Mouse (Mus musculus) lung, postnatal 0 days (tissue): ENCODE data around the gene Vmn1r121. TPM values are rescaled to one million over a fixed set of nuclear protein-coding genes. Genes with fewer than 3 reads are reported as not detected.
"Not testable (repeated sequence)": the region's sequence is repeated elsewhere in the genome, so short reads cannot be mapped to it uniquely, and the experiment has no call there.

Experiments
- ATAC-seq: fragments of 200-750 bp; cut with Nextera tagmentation; 2 replicates; pipeline ENCODE4 v1.8.0; 2017; ENCODE audit warnings: moderate library complexity
- DNase-seq: peaks from one replicate; pipeline ENCODE4 v3.0.0-alpha.2; 2016; ENCODE audit warnings: low spot score
- H3K27ac ChIP-seq: fragments of 300-500 bp; sonication (generic); 2 replicates; pipeline ENCODE4 v1.5.1; 2014; ENCODE audit warnings: antibody characterized with exemption, mild to moderate bottlenecking, low read length, mixed read lengths
- H3K27me3 ChIP-seq: fragments of 300-500 bp; sonication (generic); replicated peaks from 2 replicates; pipeline ENCODE4 v1.6.1; 2014; ENCODE audit warnings: low read length, mixed read lengths; ENCODE audit not compliant: insufficient read depth
- H3K36me3 ChIP-seq: fragments of 300-500 bp; sonication (generic); 2 replicates; pipeline ENCODE4 v1.6.1; 2014; ENCODE audit warnings: low read length, mixed read lengths; ENCODE audit not compliant: insufficient read depth
- H3K4me1 ChIP-seq: fragments of 300-500 bp; sonication (generic); 2 replicates; pipeline ENCODE4 v1.6.1; 2014; ENCODE audit warnings: antibody characterized with exemption, low read depth, low read length, mixed read lengths; ENCODE audit not compliant: insufficient read depth
- H3K4me2 ChIP-seq: fragments of 300-500 bp; sonication (generic); replicated peaks from 2 replicates; pipeline ENCODE4 v1.6.1; 2014; ENCODE audit warnings: low read depth, mild to moderate bottlenecking, low read length, moderate library complexity, mixed read lengths
- H3K4me3 ChIP-seq: fragments of 300-500 bp; sonication (generic); 2 replicates; pipeline ENCODE4 v1.5.1; 2014; ENCODE audit warnings: low read depth, low read length
- H3K9ac ChIP-seq: fragments of 300-500 bp; sonication (generic); replicated peaks from 2 replicates; pipeline ENCODE4 v1.6.1; 2014; ENCODE audit warnings: low read depth, mild to moderate bottlenecking
- H3K9me3 ChIP-seq: fragments of 300-500 bp; sonication (generic); 2 replicates; pipeline ENCODE4 v1.6.1; 2016; ENCODE audit warnings: low read length, mixed read lengths
- WGBS: fragments of 180-500 bp; shearing (Covaris S2); extraction: QIAGEN DNeasy Blood & Tissue Kit; methylation state at CpG from one replicate; pipeline ENCODE4 v1.1.7; 2014; 5-methylcytosine and 5-hydroxymethylcytosine counted together
- polyA plus RNA-seq: library from polyadenylated mRNA; unstranded; fragments of >200 nt; fragmentation: Nextera tagmentation; extraction: Ambion mirVana; gene quantifications from 2 replicates; pipeline ENCODE4 v1.2.1, GENCODE M21; 2015

Vmn1r121 gene
- polyA plus RNA-seq: not detected in 2 replicates

GRCm38 (mm10) chr7:21098413-21098812, at the start of gene Vmn1r121:
TSS of gene Vmn1r121 (minus strand) at chr7:21098513.
- H3K27me3 ChIP-seq, H3K4me3 ChIP-seq, DNase-seq, H3K4me1 ChIP-seq, H3K36me3 ChIP-seq, H3K27ac ChIP-seq, H3K4me2 ChIP-seq, H3K9ac ChIP-seq, ATAC-seq, H3K9me3 ChIP-seq: not testable (repeated sequence)
- WGBS: 68% methylated on average over 4 of the region's 5 CpGs

GRCm38 (mm10) chr7:21134028-21134427, 35.7 kb upstream of the Vmn1r121 start, which contains the start of gene Vmn1r122:
TSS of gene Vmn1r122 (minus strand) at chr7:21134128.
- not testable (repeated sequence) for DNase-seq, ATAC-seq, H3K9ac ChIP-seq, H3K4me3 ChIP-seq, H3K27ac ChIP-seq, H3K36me3 ChIP-seq, H3K9me3 ChIP-seq, H3K4me2 ChIP-seq, H3K4me1 ChIP-seq, H3K27me3 ChIP-seq
- 59% methylated on average over 2 of the region's 3 CpGs for WGBS

GRCm38 (mm10) chr7:21053684-21054083, 44.6 kb downstream of the Vmn1r121 start, which contains the start of gene Vmn1r120:
TSS of gene Vmn1r120 (minus strand) at chr7:21053784.
- WGBS: 67% methylated on average over 1 of the region's 1 CpGs
- not testable (repeated sequence) for H3K36me3 ChIP-seq, H3K9ac ChIP-seq, H3K9me3 ChIP-seq, H3K27me3 ChIP-seq, H3K4me1 ChIP-seq, DNase-seq, H3K4me2 ChIP-seq, H3K4me3 ChIP-seq, ATAC-seq, H3K27ac ChIP-seq

Other genes with a start within 250 kb of the Vmn1r121 start
- gene Vmn1r116, start 226.3 kb downstream of the Vmn1r121 start, polyA plus RNA-seq: not detected in 2 replicates
- gene Vmn1r117, start 214.4 kb downstream of the Vmn1r121 start, polyA plus RNA-seq: not detected in 2 replicates
- gene Vmn1r118, start 186.2 kb downstream of the Vmn1r121 start, polyA plus RNA-seq: not detected in 2 replicates
- gene Vmn1r119, start 86.1 kb downstream of the Vmn1r121 start, polyA plus RNA-seq: not detected in 2 replicates
- not detected in 2 replicates for gene Vmn1r120, start 44.7 kb downstream of the Vmn1r121 start, polyA plus RNA-seq
- not detected in 2 replicates for gene Vmn1r122, start 35.6 kb upstream of the Vmn1r121 start, polyA plus RNA-seq
- not detected in 2 replicates for gene Vmn1r123, start 63.7 kb upstream of the Vmn1r121 start, polyA plus RNA-seq
- not detected in 2 replicates for gene Gm5157, start 91.9 kb upstream of the Vmn1r121 start, polyA plus RNA-seq
- not detected in 2 replicates for gene Vmn1r124, start 162.1 kb upstream of the Vmn1r121 start, polyA plus RNA-seq
- gene Vmn1r125, start 173.7 kb upstream of the Vmn1r121 start, polyA plus RNA-seq: not detected in 2 replicates
- not detected in 2 replicates for gene Vmn1r126, start 203.0 kb upstream of the Vmn1r121 start, polyA plus RNA-seq
- not detected in 2 replicates for gene Vmn1r127, start 221.3 kb upstream of the Vmn1r121 start, polyA plus RNA-seq